Mouse (Mus musculus) ES-Bruce4 (cell line): Measurements from ENCODE around the gene Ddi2. TPM values are rescaled to one million over a fixed set of nuclear protein-coding genes. Genes with fewer than 3 reads are reported as not detected.

ENCODE experiments used
- H3K27ac ChIP-seq: 2 replicates; pipeline ENCODE4 v1.5.1; 2012; ENCODE audit warnings: low read length, inconsistent platforms; ENCODE audit not compliant: insufficient read depth
- H3K27me3 ChIP-seq: 2 replicates; pipeline ENCODE4 v1.6.1; 2012; ENCODE audit warnings: mild to moderate bottlenecking, low read length, inconsistent platforms; ENCODE audit not compliant: control insufficient read depth, poor library complexity, insufficient read depth, severe bottlenecking
- H3K36me3 ChIP-seq: 2 replicates; pipeline ENCODE4 v1.6.1; 2012; ENCODE audit warnings: inconsistent platforms, mild to moderate bottlenecking, low read length, moderate library complexity; ENCODE audit not compliant: control insufficient read depth, poor library complexity, insufficient read depth, severe bottlenecking
- H3K4me1 ChIP-seq: one replicate; pipeline ENCODE4 v1.8.1; 2011; ENCODE audit warnings: low read length; ENCODE audit not compliant: control insufficient read depth, insufficient read depth
- H3K4me3 ChIP-seq: 2 replicates; pipeline ENCODE4 v1.5.1; 2011; ENCODE audit warnings: low read depth, mild to moderate bottlenecking, low read length
- H3K9ac ChIP-seq: 2 replicates; pipeline ENCODE4 v1.6.1; 2012; ENCODE audit warnings: low read depth, mild to moderate bottlenecking, inconsistent platforms; ENCODE audit not compliant: poor library complexity, severe bottlenecking
- H3K9me3 ChIP-seq: replicated peaks from 2 replicates; pipeline ENCODE4 v1.6.1; 2012; ENCODE audit warnings: mild to moderate bottlenecking, low read length, inconsistent platforms; ENCODE audit not compliant: control insufficient read depth, poor library complexity, insufficient read depth, severe bottlenecking
- CTCF ChIP-seq: IDR thresholded peaks from one replicate; pipeline ENCODE4 v1.8.1; 2011; ENCODE audit warnings: low read depth, low read length
- EP300 ChIP-seq: IDR thresholded peaks from 2 replicates; pipeline ENCODE4 v1.6.1; 2011; ENCODE audit warnings: low read depth, low read length; ENCODE audit not compliant: insufficient read depth
- POLR2A ChIP-seq: IDR thresholded peaks from one replicate; pipeline ENCODE4 v1.8.1; 2011; ENCODE audit warnings: low read length; ENCODE audit not compliant: insufficient read depth
- polyA plus RNA-seq: library from polyadenylated mRNA; stranded (reverse); fragments of >200 nt; gene quantifications from 2 replicates; pipeline ENCODE4 v1.2.4, GENCODE M21; 2011; ENCODE audit warnings: low read depth; ENCODE audit not compliant: missing spikeins, insufficient read depth, insufficient read length

Gene Ddi2
- polyA plus RNA-seq, 1 experiment = 46.0 TPM

GRCm38 (mm10) chr4:141717633-141718032 is 5.6 kb downstream of the Ddi2 start:
- Histone ChIP-seq H3K36me3 (peaks cover 23% of the 10 kb centered on the region), H3K4me3 (no peak overlapping the region)
- TF ChIP-seq POLR2A (no peak), CTCF (no peak), EP300 (no peak)

GRCm38 (mm10) chr4:141715027-141715426 is 8.2 kb downstream of the Ddi2 start:
- H3K9me3 ChIP-seq = no peaks in the 10 kb centered on the region
- no peak overlapping the region for H3K9ac ChIP-seq
- no peaks in the 10 kb centered on the region for H3K4me1 ChIP-seq
- no peaks in the 10 kb centered on the region for H3K27me3 ChIP-seq
- peaks cover 42% of the 10 kb centered on the region for H3K36me3 ChIP-seq
- H3K4me3 ChIP-seq = no peak overlapping the region
- H3K27ac ChIP-seq = no peak overlapping the region
- TF ChIP-seq EP300 (no peak), CTCF (no peak), POLR2A (no peak)

More at GRCm38 (mm10) chr4:141717633-141718032, 5.6 kb downstream of the Ddi2 start:
- H3K9me3 ChIP-seq = no peaks in the 10 kb centered on the region
- no peaks in the 10 kb centered on the region for H3K27me3 ChIP-seq
- no peak overlapping the region for H3K9ac ChIP-seq
- no peak overlapping the region for H3K27ac ChIP-seq
- H3K4me1 ChIP-seq = no peaks in the 10 kb centered on the region

- TF ChIP-seq EP300 = no peak
- no peak for TF ChIP-seq POLR2A
- no peak for TF ChIP-seq CTCF
Observed at GRCm38 (mm10) chr4:141713598-141714142, 9.5 kb downstream of the Ddi2 start.

DNA sequence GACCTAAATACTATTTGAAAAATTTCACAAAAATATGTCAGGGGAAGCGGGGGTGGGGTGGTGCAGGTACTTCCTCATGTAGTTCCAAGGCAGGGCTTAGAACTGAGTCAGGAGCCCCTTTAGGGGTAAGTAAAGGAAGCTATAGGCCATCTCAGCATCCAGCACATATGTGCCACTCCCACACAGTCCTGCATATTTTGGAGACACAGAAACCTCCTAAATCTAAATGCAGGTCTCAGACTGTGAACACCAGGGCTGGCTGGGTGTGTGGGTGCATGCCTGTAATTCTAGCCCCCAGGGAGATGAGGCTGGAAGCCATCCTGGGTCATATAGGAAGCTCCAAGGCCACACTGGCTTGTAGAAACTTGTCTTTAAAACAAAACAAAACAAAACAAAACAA is 12.0 kb downstream of the Ddi2 start:
- Histone ChIP-seq H3K27me3 (no peaks in the 10 kb centered on the region), H3K4me3 (no peak overlapping the region), H3K9ac (no peak overlapping the region), H3K4me1 (no peaks in the 10 kb centered on the region), H3K27ac (no peak overlapping the region), H3K9me3 (no peaks in the 10 kb centered on the region), H3K36me3 (peaks cover 73% of the 10 kb centered on the region)
- TF ChIP-seq POLR2A (no peak), CTCF (no peak), EP300 (no peak)

More at GRCm38 (mm10) chr4:141713598-141714142, 9.5 kb downstream of the Ddi2 start:
- H3K27ac ChIP-seq = no peak overlapping the region
- no peak overlapping the region for H3K9ac ChIP-seq
- no peaks in the 10 kb centered on the region for H3K9me3 ChIP-seq
- H3K36me3 ChIP-seq = peaks cover 53% of the 10 kb centered on the region
- no peaks in the 10 kb centered on the region for H3K4me1 ChIP-seq
- H3K4me3 ChIP-seq = no peak overlapping the region
- no peaks in the 10 kb centered on the region for H3K27me3 ChIP-seq

GRCm38 (mm10) chr4:141708971-141709370 is 14.2 kb downstream of the Ddi2 start:
- no peaks in the 10 kb centered on the region for H3K27me3 ChIP-seq
- H3K27ac ChIP-seq = no peak overlapping the region
- H3K9me3 ChIP-seq = no peaks in the 10 kb centered on the region
- no peak for TF ChIP-seq POLR2A
- no peak for TF ChIP-seq CTCF
- no peak for TF ChIP-seq EP300
- no peak overlapping the region for H3K4me3 ChIP-seq
- no peaks in the 10 kb centered on the region for H3K4me1 ChIP-seq
- H3K9ac ChIP-seq = no peak overlapping the region
- peaks cover 89% of the 10 kb centered on the region for H3K36me3 ChIP-seq

DNA sequence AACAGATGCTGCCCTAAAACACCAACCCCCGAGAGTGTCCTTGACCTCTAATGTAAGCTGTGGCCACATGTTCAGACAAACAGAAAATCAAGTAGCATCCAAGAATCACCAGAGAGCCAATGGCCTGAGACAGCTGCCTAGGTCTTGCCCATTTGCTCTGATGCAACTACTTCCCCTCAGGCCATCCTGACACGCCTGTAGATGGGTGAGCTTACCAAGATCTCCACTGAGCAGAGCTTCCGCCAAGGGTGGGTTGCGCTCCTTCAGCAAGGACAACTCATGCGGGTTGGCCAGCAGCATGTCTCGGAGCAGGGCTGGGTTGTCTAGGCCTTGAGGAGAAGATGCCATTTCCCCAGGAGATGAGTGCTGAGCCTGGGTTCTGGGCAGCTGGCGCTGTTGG is 15.2 kb downstream of the Ddi2 start:
- H3K4me1 ChIP-seq = no peaks in the 10 kb centered on the region
- H3K36me3 ChIP-seq = peaks cover 87% of the 10 kb centered on the region
- no peak for TF ChIP-seq EP300
- TF ChIP-seq CTCF = no peak
- TF ChIP-seq POLR2A = no peak
- H3K27me3 ChIP-seq = no peaks in the 10 kb centered on the region
- no peak overlapping the region for H3K9ac ChIP-seq
- no peak overlapping the region for H3K4me3 ChIP-seq
- H3K9me3 ChIP-seq = no peaks in the 10 kb centered on the region
- H3K27ac ChIP-seq = no peak overlapping the region
